Mouse (Mus musculus) stomach, postnatal 0 days (tissue): ENCODE data around the gene Kcnj10. TPM values are rescaled to one million over a fixed set of nuclear protein-coding genes. Genes with fewer than 3 reads are reported as not detected.
A peak's percentile ranks its signal among the peaks of the same experiment; 100 is the strongest.

Experiments used
- ATAC-seq: fragments of 200-750 bp; cut with Nextera tagmentation; 2 replicates; pipeline ENCODE4 v1.8.0; 2017; ENCODE audit not compliant: low FRiP score, low TSS enrichment
- DNase-seq: peaks from one replicate; pipeline ENCODE4 v3.0.0-alpha.2; 2016; ENCODE audit warnings: low spot score
- H3K27ac ChIP-seq: fragments of 300-500 bp; sonication (generic); replicated peaks from 2 replicates; pipeline ENCODE4 v1.5.1; 2014; ENCODE audit warnings: mild to moderate bottlenecking, control low read depth
- H3K27me3 ChIP-seq: fragments of 300-500 bp; sonication (generic); 2 replicates; pipeline ENCODE4 v1.6.1; 2014; ENCODE audit warnings: low read length; ENCODE audit not compliant: control insufficient read depth, insufficient read depth
- H3K36me3 ChIP-seq: fragments of 300-500 bp; sonication (generic); 2 replicates; pipeline ENCODE4 v1.6.1; 2014; ENCODE audit warnings: low read length, mixed read lengths; ENCODE audit not compliant: control insufficient read depth, insufficient read depth
- H3K4me1 ChIP-seq: fragments of 300-500 bp; sonication (generic); replicated peaks from 2 replicates; pipeline ENCODE4 v1.6.1; 2014; ENCODE audit warnings: antibody characterized with exemption; ENCODE audit not compliant: control insufficient read depth, insufficient read depth
- H3K4me2 ChIP-seq: fragments of 300-500 bp; sonication (generic); replicated peaks from 2 replicates; pipeline ENCODE4 v1.6.1; 2014; ENCODE audit warnings: low read depth, mild to moderate bottlenecking, control low read depth, moderate library complexity
- H3K4me3 ChIP-seq: fragments of 300-500 bp; sonication (generic); 2 replicates; pipeline ENCODE4 v1.5.1; 2014; ENCODE audit warnings: low read depth, low read length, control low read depth
- H3K9ac ChIP-seq: fragments of 300-500 bp; sonication (generic); 2 replicates; pipeline ENCODE4 v1.6.1; 2014; ENCODE audit warnings: mild to moderate bottlenecking, low read length, control low read depth, mixed read lengths
- H3K9me3 ChIP-seq: fragments of 300-500 bp; sonication (generic); 2 replicates; pipeline ENCODE4 v1.6.1; 2016; ENCODE audit warnings: low read length; ENCODE audit not compliant: control insufficient read depth
- CTCF ChIP-seq: IDR thresholded peaks from 2 replicates; pipeline ENCODE4 v1.5.1; 2016; ENCODE audit warnings: antibody characterized with exemption, low read depth, mild to moderate bottlenecking, moderate library complexity
- EP300 ChIP-seq: optimal IDR thresholded peaks from 2 replicates; pipeline ENCODE3; 2016; ENCODE audit warnings: antibody characterized with exemption
- WGBS: fragments of 180-500 bp; shearing (Covaris S2); extraction: QIAGEN DNeasy Blood & Tissue Kit; methylation state at CpG from one replicate; pipeline ENCODE4 v1.1.7; 2014; 5-methylcytosine and 5-hydroxymethylcytosine counted together
- polyA plus RNA-seq: library from polyadenylated mRNA; unstranded; fragments of >200 nt; fragmentation: Nextera tagmentation; extraction: Ambion mirVana; gene quantifications from 2 replicates; pipeline ENCODE4 v1.2.1, GENCODE M21; 2015

The Kcnj10 gene
- polyA plus RNA-seq, 1 experiment from 2014 or later: 0.17 TPM

GRCm38 (mm10) chr1:172347382-172347781 lies 6.4 kb downstream of the Kcnj10 start:
- Histone ChIP-seq H3K27me3 (no peaks in the 10 kb centered on the region), H3K27ac (no peak overlapping the region), H3K9ac (no peak overlapping the region), H3K4me3 (no peak overlapping the region), H3K4me2 (no peak overlapping the region), H3K36me3 (no peaks in the 10 kb centered on the region), H3K4me1 (no peaks in the 10 kb centered on the region; the same call in 1 of the 2 replicates), H3K9me3 (no peaks in the 10 kb centered on the region)
- TF ChIP-seq CTCF: no peak
- TF ChIP-seq EP300: no peak
- no peak for DNase-seq
- 81% methylated on average over 12 of the region's 12 CpGs for WGBS
- ATAC-seq: no peak

DNA sequence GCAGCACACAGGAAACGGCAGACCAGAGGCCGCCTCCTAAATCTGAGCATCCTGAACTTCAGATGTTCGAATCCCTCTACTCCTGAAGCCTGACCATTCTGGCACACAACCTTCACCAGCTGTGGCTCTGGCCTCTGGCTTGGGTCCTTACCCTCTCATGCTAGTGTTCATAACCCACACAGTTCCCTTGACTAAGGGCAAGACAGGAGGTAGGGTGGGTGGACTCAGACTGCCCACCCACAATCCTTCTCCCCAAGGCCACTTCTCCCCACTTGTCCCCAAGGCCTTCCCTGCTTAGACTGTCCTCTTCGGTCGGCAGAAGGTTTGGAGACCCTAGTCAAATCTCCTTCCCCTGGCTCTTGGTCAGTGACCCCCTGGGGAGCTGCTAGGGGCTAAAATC lies 8.5 kb downstream of the Kcnj10 start:
- Histone ChIP-seq H3K4me1 (no peaks in the 10 kb centered on the region; the same call in 1 of the 2 replicates), H3K36me3 (no peaks in the 10 kb centered on the region), H3K9me3 (no peaks in the 10 kb centered on the region), H3K4me3 (no peak overlapping the region), H3K9ac (no peak overlapping the region), H3K4me2 (no peak overlapping the region), H3K27ac (no peak overlapping the region), H3K27me3 (no peaks in the 10 kb centered on the region)
- DNase-seq: no peak
- no peak for TF ChIP-seq EP300
- TF ChIP-seq CTCF: no peak
- no peak for ATAC-seq
- 67% methylated on average over 5 of the region's 5 CpGs for WGBS

DNA sequence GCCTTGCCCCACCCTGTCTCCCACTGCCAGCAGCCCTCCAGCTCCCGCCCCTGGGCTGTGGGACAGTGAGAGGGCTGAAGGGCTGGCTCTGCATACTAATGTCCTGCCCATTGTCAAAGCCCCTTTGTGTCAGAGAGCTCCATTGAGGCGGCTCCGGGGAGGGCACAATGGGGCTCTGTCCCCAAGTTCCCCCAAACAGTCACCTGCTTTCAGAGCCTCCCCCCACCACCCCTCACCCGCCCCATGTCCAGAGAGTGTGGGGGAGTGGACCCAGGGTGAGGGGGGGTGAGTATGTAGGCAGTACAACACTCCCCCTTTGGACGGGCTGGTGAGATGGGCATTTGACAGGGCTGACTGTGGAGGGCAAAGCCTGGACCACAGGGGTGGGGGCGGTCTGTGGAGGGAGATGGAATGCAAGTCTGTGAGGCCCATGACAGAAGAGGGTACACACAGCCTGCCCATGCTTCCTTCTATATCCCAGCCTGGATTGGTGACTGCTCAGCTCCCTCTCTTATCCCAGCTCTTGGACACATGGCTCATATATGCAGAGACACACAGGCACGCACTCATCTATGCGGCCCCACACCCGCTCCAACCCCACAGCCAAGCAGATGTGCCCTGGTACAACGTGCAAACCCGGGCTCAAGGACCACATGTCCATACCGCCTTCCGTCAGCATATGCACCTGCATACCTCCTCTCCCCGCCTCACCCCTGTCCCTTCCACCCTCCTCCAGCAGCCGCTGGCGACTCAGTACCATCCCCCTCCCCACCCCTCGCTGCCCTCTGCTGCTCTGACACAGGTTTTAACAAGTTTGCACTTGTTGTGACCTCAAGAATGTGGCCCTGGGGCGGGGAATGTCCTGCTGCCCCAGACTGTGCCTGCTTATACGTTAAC lies 9.2 kb downstream of the Kcnj10 start:
- DNase-seq: peak; percentile 52
- Histone ChIP-seq H3K27ac (no peak overlapping the region), H3K9ac (no peak overlapping the region), H3K27me3 (no peaks in the 10 kb centered on the region), H3K9me3 (no peaks in the 10 kb centered on the region), H3K4me1 (no peaks in the 10 kb centered on the region; the same call in 1 of the 2 replicates), H3K36me3 (no peaks in the 10 kb centered on the region), H3K4me2 (no peak overlapping the region), H3K4me3 (no peak overlapping the region)
- ATAC-seq: peak; percentile 57
- TF ChIP-seq EP300: no peak
- TF ChIP-seq CTCF: no peak
- 15% methylated on average over 19 of the region's 19 CpGs for WGBS

DNA sequence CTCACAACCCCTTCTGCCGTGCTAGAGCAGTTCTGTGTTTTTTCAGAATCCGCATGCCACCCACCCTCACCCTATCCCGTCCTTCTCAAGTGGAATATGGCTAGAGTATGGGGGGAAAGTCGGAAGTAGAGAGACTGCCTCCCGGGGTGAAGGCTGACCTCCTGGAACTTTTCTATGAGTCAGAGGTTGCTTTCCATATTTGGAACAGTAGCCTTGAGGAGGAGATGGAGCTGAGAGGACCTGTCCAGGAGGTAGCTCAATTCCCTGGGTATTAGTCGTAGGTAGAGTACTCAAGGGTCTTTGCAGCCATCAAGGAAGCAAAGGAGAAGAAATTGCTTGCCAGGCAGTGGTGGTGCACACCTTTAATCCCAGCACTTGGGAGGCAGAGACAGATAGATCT lies 11.0 kb downstream of the Kcnj10 start:
- Histone ChIP-seq H3K4me3 (no peak overlapping the region), H3K27me3 (no peaks in the 10 kb centered on the region), H3K9ac (no peak overlapping the region), H3K4me1 (no peaks in the 10 kb centered on the region; the same call in 1 of the 2 replicates), H3K27ac (no peak overlapping the region), H3K9me3 (no peaks in the 10 kb centered on the region), H3K36me3 (no peaks in the 10 kb centered on the region), H3K4me2 (no peak overlapping the region)
- TF ChIP-seq EP300 (no peak), CTCF (no peak)
- 75% methylated on average over 6 of the region's 6 CpGs for WGBS
- ATAC-seq: no peak
- DNase-seq: no peak

GRCm38 (mm10) chr1:172352453-172352852 lies 11.4 kb downstream of the Kcnj10 start:
- Histone ChIP-seq H3K9ac (no peak overlapping the region), H3K27me3 (no peaks in the 10 kb centered on the region), H3K4me1 (no peaks in the 10 kb centered on the region; the same call in 1 of the 2 replicates), H3K4me3 (no peak overlapping the region), H3K4me2 (no peak overlapping the region), H3K36me3 (no peaks in the 10 kb centered on the region), H3K27ac (no peak overlapping the region), H3K9me3 (no peaks in the 10 kb centered on the region)
- DNase-seq (no peak), ATAC-seq (no peak)
- WGBS: 74% methylated on average over 3 of the region's 3 CpGs
- TF ChIP-seq CTCF (no peak), EP300 (no peak)

GRCm38 (mm10) chr1:172355336-172355735 lies 14.3 kb downstream of the Kcnj10 start:
- Histone ChIP-seq H3K36me3 (no peaks in the 10 kb centered on the region), H3K4me1 (no peaks in the 10 kb centered on the region), H3K4me2 (no peak overlapping the region), H3K9ac (no peak overlapping the region), H3K4me3 (no peak overlapping the region), H3K27me3 (no peaks in the 10 kb centered on the region), H3K27ac (no peak overlapping the region), H3K9me3 (no peaks in the 10 kb centered on the region)
- no peak for DNase-seq
- ATAC-seq: no peak
- TF ChIP-seq EP300 (no peak), CTCF (no peak)
- WGBS: 49% methylated on average over 3 of the region's 3 CpGs
